Mouse (Mus musculus): Measurements from ENCODE around the gene Gm11020.

The Gm11020 gene

DNA sequence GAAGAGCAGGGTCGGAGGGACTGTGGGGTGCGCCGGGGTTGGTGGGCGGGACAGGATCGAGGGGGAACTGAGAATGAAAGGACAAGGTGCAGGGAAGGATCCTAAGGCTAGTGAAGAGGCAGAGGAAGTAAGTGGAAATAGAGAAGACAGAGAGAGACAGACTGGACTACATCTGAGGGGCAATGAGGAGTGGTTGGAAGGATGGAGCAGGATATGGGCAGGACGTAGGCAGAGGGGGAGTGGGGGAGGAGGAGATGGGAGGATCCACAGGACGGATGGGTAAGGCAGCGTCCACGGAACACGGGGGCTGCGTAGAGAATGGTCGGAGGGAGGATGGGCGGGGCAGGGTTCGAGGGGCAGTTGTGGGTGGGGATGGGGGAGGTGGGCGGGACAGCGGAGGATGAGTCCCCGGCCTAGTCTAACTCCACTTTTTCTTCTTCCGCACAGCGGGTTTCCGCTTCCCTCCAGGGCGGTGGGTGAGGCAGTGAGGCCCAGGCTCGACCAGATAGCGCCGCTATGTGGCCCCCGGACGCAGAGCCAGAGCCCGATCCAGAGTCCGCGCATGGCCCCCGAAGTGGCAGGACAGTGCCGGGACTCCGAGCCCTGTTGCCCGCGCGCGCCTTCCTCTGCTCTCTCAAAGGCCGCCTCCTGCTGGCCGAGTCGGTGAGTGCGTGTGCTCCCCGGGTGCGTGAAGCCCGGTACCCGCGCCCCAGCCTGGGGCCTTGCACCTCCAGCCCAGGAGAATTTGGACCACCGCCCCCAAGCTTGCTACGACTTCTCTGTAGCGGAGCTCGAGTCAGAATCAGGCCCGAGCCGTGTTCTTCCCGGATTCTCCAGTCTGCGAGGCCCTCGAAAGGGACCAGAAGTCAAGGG, 19.1 kb downstream of the Gm11020 start:
- peak; percentile 60; the same call in 1 of the 2 replicates for TF ChIP-seq GATA4 (IDR thresholded peaks at IDR 0.05; ENCODE audit: insufficient replicate concordance, low read length)

DNA sequence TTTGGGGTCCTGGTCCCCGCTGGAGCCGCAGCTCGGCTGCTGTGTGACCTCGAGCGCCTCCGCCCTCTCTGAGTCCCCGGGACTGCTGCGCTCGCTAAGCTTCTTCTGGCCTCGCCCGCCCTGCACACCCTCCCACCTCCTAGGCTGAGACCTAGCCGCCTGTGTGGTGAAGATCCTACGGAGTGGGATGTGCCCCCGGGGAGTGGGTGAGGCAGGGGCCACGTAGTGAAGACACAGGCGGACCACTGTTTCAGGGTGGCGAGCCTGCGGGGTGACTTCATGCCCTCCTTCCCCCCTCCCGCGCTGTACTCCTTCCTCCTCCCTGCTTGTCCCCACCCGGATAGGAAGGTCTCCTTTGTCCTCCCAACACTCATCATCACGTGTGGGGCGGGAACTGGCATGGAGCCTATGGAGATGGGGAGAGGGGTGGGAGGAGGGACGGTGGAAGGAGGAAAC, 19.8 kb downstream of the Gm11020 start:
- no peak for TF ChIP-seq GATA4 (IDR thresholded peaks at IDR 0.05; ENCODE audit: insufficient replicate concordance, low read length)

DNA sequence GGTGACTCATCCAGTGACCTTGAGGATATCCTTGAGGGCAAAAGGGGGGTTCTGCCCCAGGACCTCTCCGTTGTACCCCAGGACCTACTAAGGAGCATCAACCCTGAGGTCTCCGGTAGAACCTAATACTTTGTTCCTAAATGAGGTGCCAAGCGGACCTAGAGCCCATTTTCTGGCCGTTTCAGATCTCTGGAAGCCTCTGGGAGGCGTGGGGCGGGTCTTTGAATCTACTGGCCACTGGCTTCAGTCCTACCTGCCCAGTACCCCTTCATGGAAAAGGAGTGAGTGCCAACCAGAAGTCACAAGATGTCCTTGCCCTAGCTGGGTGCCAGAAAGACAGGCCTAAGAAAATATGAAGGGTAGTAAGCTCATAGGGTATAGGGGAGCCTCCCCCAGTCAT, 20.3 kb downstream of the Gm11020 start:
- no peak for TF ChIP-seq GATA4 (IDR thresholded peaks at IDR 0.05; ENCODE audit: insufficient replicate concordance, low read length)

DNA sequence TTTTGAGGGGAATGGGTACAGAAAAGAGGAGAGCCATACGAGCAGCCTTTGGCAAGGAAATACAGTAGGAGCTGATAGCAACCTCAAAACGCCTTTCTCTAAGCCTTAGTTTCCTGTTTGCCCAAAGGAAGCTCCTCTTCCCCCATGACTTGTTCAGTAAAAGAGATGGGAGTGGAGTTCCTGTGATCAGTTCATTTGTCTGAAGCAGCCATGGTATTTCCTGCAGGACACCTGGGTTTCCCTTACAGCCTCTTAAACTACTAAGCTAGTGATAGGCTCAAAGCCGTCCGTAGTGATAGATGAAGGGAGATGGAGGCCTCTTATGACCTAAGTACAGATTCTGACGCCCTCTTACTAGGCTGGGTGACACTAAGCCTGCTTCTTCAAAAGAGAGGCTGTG, 21.1 kb downstream of the Gm11020 start:
- TF ChIP-seq GATA4 (IDR thresholded peaks at IDR 0.05; ENCODE audit: insufficient replicate concordance, low read length): 0 out of 2 replicates have a peak, but pooled peaks have one; percentile 9

GRCm38 (mm10) chr8:104343957-104344356, 22.6 kb downstream of the Gm11020 start:
- no peak for TF ChIP-seq GATA4 (IDR thresholded peaks at IDR 0.05; ENCODE audit: insufficient replicate concordance, low read length)

- no peak for TF ChIP-seq GATA4 (IDR thresholded peaks at IDR 0.05; ENCODE audit: insufficient replicate concordance, low read length)
These were observed 23.3 kb downstream of the Gm11020 start for GRCm38 (mm10) chr8:104344622-104345021.

GRCm38 (mm10) chr8:104346706-104347105, 25.3 kb downstream of the Gm11020 start:
- no peak for TF ChIP-seq GATA4 (IDR thresholded peaks at IDR 0.05; ENCODE audit: insufficient replicate concordance, low read length)

GRCm38 (mm10) chr8:104348971-104349370, 27.6 kb downstream of the Gm11020 start:
- no peak for TF ChIP-seq GATA4 (IDR thresholded peaks at IDR 0.05; ENCODE audit: insufficient replicate concordance, low read length)

DNA sequence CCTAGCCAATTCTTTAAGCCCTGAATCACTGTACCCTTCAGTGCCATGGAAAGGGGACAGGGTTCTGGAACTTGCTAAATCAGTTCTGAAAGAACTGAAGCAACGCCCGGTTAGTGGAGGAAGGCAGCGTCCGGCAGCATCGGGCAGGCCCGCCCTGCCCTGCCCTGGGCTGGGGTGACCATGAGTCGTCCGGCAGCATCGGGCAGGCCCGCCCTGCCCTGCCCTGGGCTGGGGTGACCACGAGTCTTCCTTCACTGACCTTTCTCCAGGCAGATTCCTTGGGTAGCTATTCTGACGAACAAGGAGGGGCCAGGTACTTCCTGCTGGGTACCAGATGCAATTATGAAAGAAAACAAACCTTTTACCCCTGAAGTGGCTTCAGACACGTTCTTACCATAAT, 28.7 kb downstream of the Gm11020 start:
- TF ChIP-seq GATA4 (IDR thresholded peaks at IDR 0.05; ENCODE audit: insufficient replicate concordance, low read length): no peak

DNA sequence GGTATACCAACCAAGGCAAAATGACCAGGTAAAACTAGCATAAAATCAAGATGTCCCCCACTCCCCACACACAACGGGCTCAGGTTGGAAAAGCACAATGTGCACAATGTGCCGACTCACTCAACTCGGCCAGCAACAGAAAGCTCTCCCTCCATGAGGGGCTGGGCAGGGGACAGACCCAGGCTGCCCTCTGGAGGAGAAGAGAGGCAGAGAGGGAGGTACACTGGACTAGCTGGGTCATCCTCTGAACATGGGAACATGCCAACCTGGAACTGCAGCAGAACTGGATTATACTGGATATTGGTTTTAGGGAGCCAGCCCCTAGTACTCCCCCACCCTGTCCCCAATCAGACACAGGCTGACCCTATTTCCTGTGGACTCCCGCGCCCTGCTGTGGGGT, 31.8 kb downstream of the Gm11020 start:
- TF ChIP-seq GATA4 (IDR thresholded peaks at IDR 0.05; ENCODE audit: insufficient replicate concordance, low read length): no peak

- TF ChIP-seq GATA4 (IDR thresholded peaks at IDR 0.05; ENCODE audit: insufficient replicate concordance, low read length): no peak
These were observed 33.1 kb downstream of the Gm11020 start for GRCm38 (mm10) chr8:104354504-104354903.

DNA sequence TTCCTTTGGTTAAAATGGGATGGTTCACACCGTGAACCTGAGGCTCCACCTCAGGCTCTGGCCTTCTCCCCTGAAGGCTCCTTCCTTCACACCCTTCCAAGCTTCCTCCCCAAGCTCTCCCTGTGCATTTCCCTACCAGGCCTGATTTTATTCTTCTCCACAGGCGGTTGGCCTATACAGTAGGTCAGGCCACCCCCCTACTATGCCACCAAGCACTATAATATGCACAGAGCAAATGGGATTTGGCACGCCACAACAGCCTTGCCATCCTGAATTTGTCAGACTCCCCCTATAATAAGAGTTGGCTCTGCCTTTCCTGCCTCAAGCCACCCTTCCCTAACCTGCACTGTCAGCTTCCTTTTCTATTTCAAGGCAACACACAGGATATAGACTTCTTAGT, 37.3 kb downstream of the Gm11020 start:
- TF ChIP-seq GATA4 (IDR thresholded peaks at IDR 0.05; ENCODE audit: insufficient replicate concordance, low read length): no peak

DNA sequence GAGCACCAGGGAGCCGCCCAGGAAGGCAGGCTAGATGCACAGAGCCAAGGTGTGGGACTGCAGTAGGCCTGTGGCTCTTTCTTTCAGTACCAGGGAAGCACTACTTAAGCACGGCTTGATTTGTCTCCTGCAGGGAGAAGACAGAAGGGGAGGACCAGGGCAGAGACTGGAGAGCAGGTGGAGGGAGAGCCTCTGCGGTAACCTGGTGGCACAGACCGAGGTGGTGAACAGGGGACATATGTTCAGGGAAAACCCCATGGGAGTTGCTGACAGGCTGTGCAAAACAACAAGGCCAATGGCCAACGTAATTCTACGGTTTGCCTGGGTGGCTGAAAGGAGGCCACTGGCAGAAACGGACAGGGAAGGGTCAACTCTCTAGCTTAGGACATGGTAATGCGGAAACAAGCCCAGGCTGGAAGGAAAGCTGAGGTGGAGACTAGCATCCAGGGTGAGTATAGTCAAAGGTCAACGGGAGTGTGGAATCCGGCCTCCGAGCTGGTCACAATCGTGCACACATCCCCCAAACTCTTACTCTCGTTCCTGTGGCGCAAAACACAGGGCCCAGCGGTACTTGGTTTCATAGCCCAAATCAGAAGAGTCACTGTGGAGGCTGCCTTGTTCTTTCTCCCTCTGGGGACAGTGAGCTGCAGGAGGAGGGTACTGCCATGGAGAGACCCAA, 38.5 kb downstream of the Gm11020 start:
- no peak for TF ChIP-seq GATA4 (IDR thresholded peaks at IDR 0.05; ENCODE audit: insufficient replicate concordance, low read length)

GRCm38 (mm10) chr8:104365695-104366094, 44.3 kb downstream of the Gm11020 start:
- TF ChIP-seq GATA4 (IDR thresholded peaks at IDR 0.05; ENCODE audit: insufficient replicate concordance, low read length): no peak

GRCm38 (mm10) chr8:104367398-104367797, 46.0 kb downstream of the Gm11020 start:
- no peak for TF ChIP-seq GATA4 (IDR thresholded peaks at IDR 0.05; ENCODE audit: insufficient replicate concordance, low read length)

DNA sequence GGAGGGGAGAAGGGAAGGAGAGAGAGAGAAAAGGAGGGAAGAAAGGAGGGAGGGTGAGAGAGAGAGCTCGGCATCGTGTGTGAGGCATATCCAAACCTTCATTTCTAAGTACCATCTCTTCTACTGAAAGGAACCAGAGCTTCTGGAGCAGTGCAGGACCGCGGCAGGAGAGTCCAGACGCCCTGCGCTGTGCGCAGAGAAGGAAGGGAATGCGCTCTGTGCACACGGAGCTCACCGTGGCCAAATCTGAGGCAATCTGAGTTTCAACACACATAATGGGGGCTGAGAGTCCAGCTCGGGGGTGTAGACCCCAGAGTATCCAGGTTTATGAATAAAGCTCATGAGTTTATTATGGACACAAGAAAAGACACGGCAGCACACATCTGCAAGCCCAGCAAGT, 48.2 kb downstream of the Gm11020 start:
- no peak for TF ChIP-seq GATA4 (IDR thresholded peaks at IDR 0.05; ENCODE audit: insufficient replicate concordance, low read length)

Data from liver, adult (tissue).